Mouse (Mus musculus): ENCODE data around the gene Babam2.

Babam2 gene

GRCm38 (mm10) chr5:31987541-31988307 lies 290.2 kb downstream of the Babam2 start:
- DNase-seq (ENCODE audit: low read depth): no peak

DNA sequence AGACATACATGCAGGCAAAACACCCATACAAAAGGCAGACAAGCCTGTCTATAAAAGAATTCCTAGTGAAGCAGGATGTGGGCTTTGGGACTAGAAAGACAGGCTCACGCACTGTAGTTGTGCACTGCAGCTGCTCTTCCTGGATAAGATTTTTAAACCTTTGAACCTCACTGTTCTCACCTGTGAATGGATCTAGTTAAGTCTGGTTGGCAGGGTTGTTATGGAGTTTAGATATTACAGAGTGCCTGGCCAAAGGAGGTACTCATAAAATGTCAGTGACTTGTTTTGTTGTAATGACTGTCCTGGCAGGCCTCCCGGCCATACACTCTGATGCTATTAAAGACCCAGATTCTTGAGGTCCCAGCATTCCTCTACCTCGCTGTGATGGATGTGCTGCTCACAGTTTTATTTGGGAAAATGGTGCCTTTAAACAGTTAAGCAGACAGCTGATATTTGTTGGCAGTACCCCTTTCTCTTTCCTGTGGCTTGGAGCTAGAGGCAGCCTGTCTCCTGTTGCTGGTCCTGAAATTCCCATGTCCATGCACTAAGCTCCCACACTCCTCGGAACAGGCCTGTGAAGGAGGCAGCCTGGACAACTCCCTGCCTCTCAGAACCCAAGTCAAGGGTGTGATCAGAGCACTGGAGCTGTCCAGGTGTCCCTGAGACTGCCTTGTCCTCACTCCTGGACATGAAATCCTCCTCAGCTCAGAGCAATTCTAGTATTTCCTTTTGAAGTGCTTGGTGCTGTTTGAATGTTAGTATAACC lies 299.9 kb downstream of the Babam2 start:
- no peak for DNase-seq (ENCODE audit: low read depth)

GRCm38 (mm10) chr5:31998806-31999205 lies 301.3 kb downstream of the Babam2 start:
- DNase-seq (ENCODE audit: low read depth): no peak

- DNase-seq (ENCODE audit: low read depth): no peak
Measured at GRCm38 (mm10) chr5:32000076-32000475, 302.6 kb downstream of the Babam2 start.

DNA sequence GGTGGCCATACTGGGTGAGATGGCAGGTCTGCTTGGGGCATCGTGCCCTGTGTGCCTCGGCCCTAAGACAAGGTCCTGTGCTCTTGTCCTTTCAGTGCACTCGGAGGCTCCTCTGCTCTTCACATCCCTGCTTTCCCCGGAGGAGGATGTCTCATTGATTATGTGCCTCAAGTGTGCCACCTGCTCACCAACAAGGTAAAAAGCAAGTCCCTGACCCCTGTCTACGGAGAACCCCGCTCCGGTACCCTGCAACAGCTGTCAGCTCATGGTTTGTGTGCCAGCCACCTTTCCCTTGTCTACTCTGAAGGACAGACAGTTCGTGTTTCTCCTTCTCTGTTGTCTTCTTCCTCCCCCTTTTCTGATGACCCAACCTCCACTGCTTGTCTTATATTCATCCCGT lies 303.8 kb downstream of the Babam2 start:
- DNase-seq (ENCODE audit: low read depth): no peak

DNA sequence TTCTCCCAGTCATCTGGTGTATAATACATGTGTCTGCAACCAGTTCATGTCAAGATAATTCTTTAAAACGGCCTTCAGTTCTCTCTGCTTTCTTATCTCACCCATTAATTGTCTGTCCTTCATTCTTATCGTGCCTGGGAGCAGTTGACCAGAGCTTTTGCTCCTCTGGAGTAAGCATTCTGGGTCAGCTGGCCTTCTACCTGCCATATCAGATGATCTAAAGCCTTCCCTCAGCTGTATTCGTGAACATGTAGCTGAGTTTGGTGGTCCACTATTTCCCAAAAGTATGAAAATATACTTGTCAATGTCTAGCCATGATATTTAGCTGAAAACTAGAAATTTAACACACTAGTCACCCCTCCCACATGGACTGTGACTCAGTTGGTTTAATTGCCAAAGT lies 304.3 kb downstream of the Babam2 start:
- no peak for DNase-seq (ENCODE audit: low read depth)

GRCm38 (mm10) chr5:32008401-32008800 lies 310.9 kb downstream of the Babam2 start:
- no peak for DNase-seq (ENCODE audit: low read depth)

DNA sequence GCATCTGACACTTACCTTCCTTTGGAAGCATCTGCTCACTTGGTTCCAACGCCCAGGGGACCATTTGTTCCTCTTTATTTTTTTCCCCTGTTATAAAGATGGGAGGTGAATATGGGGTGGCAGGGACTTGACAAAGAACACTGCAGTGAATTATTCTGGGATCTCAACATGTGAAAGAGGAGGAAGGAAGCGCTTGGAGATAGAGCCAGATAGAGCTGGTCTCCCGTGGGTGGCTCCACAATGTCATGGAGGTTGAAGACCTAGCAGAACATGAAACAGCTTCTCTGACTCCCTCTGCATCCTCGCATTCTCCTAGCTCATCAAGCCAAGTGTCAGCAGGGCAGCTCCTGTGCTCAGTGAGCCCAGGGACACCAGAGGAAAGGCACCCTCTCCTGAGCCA lies 312.6 kb downstream of the Babam2 start:
- no peak for DNase-seq (ENCODE audit: low read depth)

GRCm38 (mm10) chr5:32013053-32013452 lies 315.6 kb downstream of the Babam2 start:
- DNase-seq (ENCODE audit: low read depth): no peak

DNA sequence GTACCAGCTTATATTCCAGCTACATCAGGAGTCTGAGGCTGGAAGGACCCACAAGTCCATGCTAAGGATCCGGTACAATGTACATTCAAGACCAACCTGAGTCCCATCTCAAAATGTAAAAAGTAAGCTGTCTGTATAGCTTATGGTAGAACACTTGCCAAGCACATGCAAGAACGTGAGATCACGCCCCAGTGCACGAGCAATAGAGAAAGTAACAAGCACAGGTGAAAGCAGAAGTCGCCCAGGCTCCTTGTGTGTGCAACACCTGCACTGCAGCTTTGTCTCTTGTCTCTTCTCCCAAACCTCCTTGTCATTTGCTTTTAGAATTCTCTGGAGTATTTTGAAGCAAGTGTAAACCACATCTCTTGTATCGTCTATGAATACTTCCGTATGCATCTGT lies 317.3 kb downstream of the Babam2 start:
- DNase-seq (ENCODE audit: low read depth): no peak

DNA sequence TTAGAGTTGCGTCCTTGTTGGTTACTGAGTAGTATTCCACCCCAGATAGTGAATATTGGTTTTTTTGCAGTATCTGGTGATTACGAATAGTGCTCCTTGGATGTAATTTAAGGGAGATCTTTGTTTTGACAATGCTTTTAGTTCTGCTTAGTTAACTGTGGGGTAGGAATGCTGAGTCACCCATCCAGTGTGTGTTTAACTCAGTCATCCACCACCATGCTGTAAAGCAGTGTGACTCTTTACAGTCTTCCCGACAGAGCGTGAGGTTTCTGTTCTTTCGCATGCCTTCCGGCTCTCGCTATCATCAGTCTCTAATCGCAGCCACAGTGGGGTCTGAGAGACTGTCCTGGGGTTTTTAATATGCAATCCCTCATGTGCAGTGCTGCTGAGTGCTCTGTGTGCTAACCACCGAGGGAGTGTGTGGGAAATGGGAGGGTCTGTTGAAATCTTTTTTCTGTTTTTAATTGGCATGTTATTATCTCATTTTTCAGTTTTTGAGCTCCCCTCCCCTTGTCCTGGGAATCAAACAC lies 318.5 kb downstream of the Babam2 start:
- DNase-seq (ENCODE audit: low read depth): no peak

DNA sequence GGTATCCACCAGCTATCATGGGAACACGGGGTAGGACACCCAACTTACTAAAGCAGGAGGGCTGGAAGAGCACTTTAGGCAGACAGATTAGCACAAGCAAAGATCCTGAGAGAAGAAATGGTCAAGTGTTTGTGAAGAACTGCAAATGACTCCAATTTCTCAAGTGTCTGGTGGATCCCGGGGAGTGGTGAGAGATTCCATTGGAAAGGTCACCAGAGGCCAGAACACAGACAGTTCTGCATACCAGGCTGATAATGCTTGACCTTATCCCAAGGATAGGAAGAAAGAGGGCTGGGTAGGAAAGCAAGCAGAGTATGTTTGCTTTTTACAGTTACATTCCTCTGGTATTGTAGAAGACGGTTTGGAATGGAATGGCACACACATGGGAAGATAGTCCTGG lies 320.2 kb downstream of the Babam2 start:
- no peak for DNase-seq (ENCODE audit: low read depth)

GRCm38 (mm10) chr5:32018276-32018675 lies 320.8 kb downstream of the Babam2 start:
- no peak for DNase-seq (ENCODE audit: low read depth)

DNA sequence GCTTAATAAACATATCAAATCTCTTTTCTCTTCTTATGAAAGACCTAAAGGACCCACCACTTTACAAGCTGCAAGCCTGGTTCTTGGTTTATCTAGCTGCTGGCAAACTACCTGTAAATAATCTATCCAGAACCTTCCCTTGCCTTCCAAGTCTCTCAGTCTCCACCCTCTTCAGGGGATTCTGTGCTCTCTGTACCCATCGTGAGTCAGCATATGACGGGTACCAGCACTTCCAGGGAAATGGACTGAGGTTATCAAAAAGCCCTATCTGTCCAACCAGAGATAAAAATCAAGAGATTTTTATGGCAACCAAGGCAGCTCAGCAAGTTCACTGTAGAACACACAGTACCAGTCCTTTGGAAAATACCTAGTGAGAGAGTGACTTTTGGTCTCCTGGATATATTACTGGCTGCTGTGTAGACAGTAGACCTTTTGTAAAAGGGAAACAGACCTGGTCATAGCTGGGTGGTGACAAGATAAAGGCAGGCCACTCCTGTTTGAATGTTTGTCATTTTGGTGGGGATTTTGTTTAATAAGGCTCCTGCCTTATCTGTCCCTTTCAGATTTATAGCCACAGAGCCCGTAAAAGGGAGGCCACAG lies 332.4 kb downstream of the Babam2 start:
- no peak for DNase-seq (ENCODE audit: low read depth)

GRCm38 (mm10) chr5:32033185-32033584 lies 335.7 kb downstream of the Babam2 start:
- peak; percentile 16 for DNase-seq (ENCODE audit: low read depth)

DNA sequence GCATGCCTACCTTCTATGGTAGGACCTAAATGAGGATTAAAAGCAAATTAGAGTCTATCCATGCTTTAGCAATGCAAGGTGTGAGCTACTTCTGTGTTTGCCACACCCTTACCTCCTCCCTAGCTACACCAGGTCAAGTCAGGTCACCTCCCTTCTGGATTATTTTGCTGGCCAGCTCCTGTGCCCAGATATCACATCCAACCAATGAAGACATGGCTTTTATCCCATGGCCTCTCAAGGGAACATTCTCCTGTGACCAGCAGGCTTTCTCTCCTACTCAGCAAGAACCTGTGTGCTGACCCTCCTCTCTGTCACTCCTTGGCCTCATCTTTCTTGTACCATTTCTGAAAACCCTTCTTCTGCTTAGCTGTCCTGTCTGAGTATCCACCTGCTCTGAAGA lies 336.1 kb downstream of the Babam2 start:
- no peak for DNase-seq (ENCODE audit: low read depth)

DNA sequence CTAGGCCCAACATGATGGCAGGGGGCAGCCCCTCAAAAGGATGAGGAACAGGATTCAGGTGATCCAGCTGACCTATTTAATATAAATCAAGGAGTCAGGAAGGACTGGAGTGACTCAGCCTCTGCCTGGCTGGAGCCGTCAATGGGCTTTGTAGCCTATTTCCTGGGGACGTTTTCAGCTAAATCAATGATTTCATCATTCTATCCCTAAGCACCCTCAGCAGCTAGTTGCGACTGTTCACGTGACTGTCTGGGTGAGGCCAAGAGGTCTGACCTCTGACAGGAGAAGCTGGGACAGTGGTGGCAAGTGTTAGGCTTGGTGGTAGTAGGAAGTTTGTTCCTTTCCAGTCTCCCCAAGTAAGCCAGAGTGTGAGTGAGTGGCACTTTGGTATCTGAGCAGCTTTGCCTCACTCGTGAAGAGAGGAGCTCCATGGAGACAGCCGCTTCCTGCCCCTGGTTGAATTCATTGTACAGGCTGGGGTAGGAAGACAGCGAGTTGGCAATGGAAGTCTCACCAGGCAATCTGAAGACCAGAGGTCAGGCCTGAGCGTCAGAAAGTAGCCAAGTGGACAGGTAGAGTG lies 337.1 kb downstream of the Babam2 start:
- no peak for DNase-seq (ENCODE audit: low read depth)

GRCm38 (mm10) chr5:32035721-32036320 lies 338.3 kb downstream of the Babam2 start:
- no peak for DNase-seq (ENCODE audit: low read depth)

DNA sequence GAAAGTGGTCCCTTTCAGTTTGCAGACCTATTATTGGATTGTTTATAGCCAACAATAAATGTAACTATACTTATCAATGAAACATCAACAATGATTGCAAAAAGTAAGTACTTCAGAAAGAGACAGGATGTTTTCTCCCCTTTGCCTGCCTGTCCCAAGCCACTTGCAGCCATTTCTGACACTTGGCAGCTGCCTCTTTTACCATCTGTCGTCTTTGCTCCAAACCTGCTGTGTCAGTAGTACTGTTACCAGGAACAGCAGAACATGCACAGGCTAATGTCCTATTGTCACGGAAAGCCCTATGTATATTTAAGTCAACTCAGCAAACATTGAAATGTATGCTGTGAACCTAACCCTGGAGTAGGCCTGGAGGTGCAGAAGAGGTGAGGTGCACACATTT lies 339.4 kb downstream of the Babam2 start:
- DNase-seq (ENCODE audit: low read depth): no peak

DNA sequence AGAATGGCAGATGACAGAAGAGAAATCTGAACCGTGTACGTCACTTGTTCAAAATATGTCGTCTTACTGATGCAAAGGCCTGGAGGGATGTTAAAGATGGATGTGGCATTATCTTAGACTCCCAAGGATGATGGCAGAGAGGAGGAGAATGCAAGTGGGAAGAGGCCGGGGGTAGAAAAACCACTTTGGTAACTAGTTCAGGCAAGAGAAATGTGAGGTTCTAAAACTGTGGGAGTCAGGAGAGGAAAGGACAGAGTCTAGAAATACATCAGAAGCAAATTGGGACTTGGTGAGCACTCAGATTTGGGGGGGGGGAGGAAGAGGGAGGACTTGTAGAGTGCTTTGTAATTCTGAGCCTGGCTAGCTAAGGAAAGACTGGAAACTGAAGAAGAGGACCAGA lies 340.1 kb downstream of the Babam2 start:
- no peak for DNase-seq (ENCODE audit: low read depth)

GRCm38 (mm10) chr5:32038994-32039393 lies 341.5 kb downstream of the Babam2 start:
- DNase-seq (ENCODE audit: low read depth): no peak

DNA sequence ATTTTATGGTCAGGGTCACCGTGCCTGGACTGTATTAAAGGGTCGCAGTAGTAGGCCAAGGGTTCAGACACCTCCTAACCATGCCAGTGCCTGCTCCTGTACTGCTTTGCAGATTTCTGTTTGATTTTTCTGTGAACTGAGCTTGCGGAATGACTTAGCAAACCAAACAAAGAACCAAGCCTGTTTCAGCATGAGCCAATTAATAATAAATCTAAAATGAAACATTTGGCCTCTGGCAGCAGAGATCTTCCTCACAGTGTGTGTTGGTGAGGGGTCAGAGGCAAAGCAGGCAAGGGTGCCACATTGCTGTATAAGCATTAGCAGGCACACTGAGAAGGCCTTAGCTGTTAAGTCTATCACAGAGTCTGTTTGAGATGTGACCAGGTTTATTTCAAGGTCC lies 342.0 kb downstream of the Babam2 start:
- DNase-seq (ENCODE audit: low read depth): no peak
